27 mouse cellular contexts compared by ENCODE assay signal in genomic region chr19:41375791-41376190, GRCm38 (mm10). TPM values are rescaled to one million over a fixed set of nuclear protein-coding genes. Genes with fewer than 3 reads are reported as not detected.
DNase-seq lines count a peak whose midpoint lies in the region; ATAC-seq and TF ChIP-seq lines count a peak whose summit lies in the region.
"Had no signal": no experiment of that assay in that cellular context is flagged by ENCODE, and none has a peak within 500 bp of the region (broad histone marks: within the 10 kb centered on the region; RNA-seq: fewer than 3 reads in every experiment).

No protein-coding gene starts in this region.

- H3K4me2 ChIP-seq in hindbrain, postnatal 0 days (ENCODE audit: low read depth, low read length), result no peak overlapping the region
- no peak overlapping the region for H3K4me2 ChIP-seq in hindbrain, embryonic 14.5 days (replicated peaks)
- H3K4me2 ChIP-seq in forebrain, embryonic 13.5 days, result no peak overlapping the region
- H3K4me2 ChIP-seq: embryonic facial prominence, embryonic 13.5 days; forebrain, embryonic 12.5 days; heart, embryonic 15.5 days; hindbrain, embryonic 15.5 days; intestine, embryonic 15.5 days; limb, embryonic 15.5 days; liver, embryonic 15.5 days; lung, embryonic 15.5 days; stomach, embryonic 15.5 days had no signal

- 69% methylated on average over 21 of the region's 21 CpGs for WGBS in hindbrain, postnatal 0 days
- 82% methylated on average over 21 of the region's 21 CpGs for WGBS in hindbrain, embryonic 14.5 days
- WGBS in cerebellum, adult 2 months, result 12% methylated on average over 21 of the region's 21 CpGs
- WGBS in forebrain, embryonic 13.5 days, result 85% methylated on average over 21 of the region's 21 CpGs

- no peak overlapping the region for H3K4me3 ChIP-seq in hindbrain, postnatal 0 days (ENCODE audit: low read length)
- no peak overlapping the region for H3K4me3 ChIP-seq in hindbrain, embryonic 14.5 days (replicated peaks; ENCODE audit: low read length)
- no peak overlapping the region for H3K4me3 ChIP-seq in cerebellum, adult 2 months (replicated peaks; ENCODE audit: insufficient read depth, low read depth, low read length)
- no peak overlapping the region for H3K4me3 ChIP-seq in forebrain, embryonic 13.5 days
- H3K4me3 ChIP-seq: embryonic facial prominence, embryonic 13.5 days; erythroblast, embryonic 14.5 days; forebrain, embryonic 12.5 days; gastrocnemius, adult 2 months; heart, embryonic 15.5 days; hindbrain, embryonic 15.5 days; intestine, embryonic 15.5 days; limb, embryonic 15.5 days; liver, embryonic 15.5 days; lung, embryonic 15.5 days; stomach, embryonic 15.5 days had no signal

- no peaks in the 10 kb centered on the region for H3K9me3 ChIP-seq in hindbrain, postnatal 0 days (ENCODE audit: low read length)
- no peaks in the 10 kb centered on the region for H3K9me3 ChIP-seq in hindbrain, embryonic 14.5 days (ENCODE audit: control insufficient read depth, low read length)
- no peaks in the 10 kb centered on the region for H3K9me3 ChIP-seq in forebrain, embryonic 13.5 days (replicated peaks)
- H3K9me3 ChIP-seq: embryonic facial prominence, embryonic 13.5 days; forebrain, embryonic 12.5 days; heart, embryonic 15.5 days; hindbrain, embryonic 15.5 days; intestine, embryonic 15.5 days; limb, embryonic 15.5 days; liver, embryonic 15.5 days; lung, embryonic 15.5 days; stomach, embryonic 15.5 days had no signal

- H3K27me3 ChIP-seq in hindbrain, postnatal 0 days (ENCODE audit: insufficient read depth, low read length), result no peaks in the 10 kb centered on the region
- no peaks in the 10 kb centered on the region for H3K27me3 ChIP-seq in hindbrain, embryonic 14.5 days (ENCODE audit: control insufficient read depth, insufficient read depth, low read length)
- H3K27me3 ChIP-seq in cerebellum, adult 2 months (ENCODE audit: control insufficient read depth, insufficient read depth, low read length), result no peaks in the 10 kb centered on the region
- no peaks in the 10 kb centered on the region for H3K27me3 ChIP-seq in forebrain, embryonic 13.5 days
- H3K27me3 ChIP-seq: embryonic facial prominence, embryonic 13.5 days; forebrain, embryonic 12.5 days; heart, embryonic 15.5 days; hindbrain, embryonic 15.5 days; intestine, embryonic 15.5 days; limb, embryonic 15.5 days; liver, embryonic 15.5 days; lung, embryonic 15.5 days; stomach, embryonic 15.5 days had no signal

- no peak for TF ChIP-seq CTCF in hindbrain, postnatal 0 days (IDR thresholded peaks at IDR 0.05; ENCODE audit: low read depth)
- TF ChIP-seq CTCF in cerebellum, adult 2 months (IDR thresholded peaks at IDR 0.05; ENCODE audit: borderline replicate concordance, insufficient read depth, low read depth, low read length), result no peak

- no peaks in the 10 kb centered on the region for H3K36me3 ChIP-seq in hindbrain, postnatal 0 days (ENCODE audit: insufficient read depth, low read length)
- no peaks in the 10 kb centered on the region for H3K36me3 ChIP-seq in hindbrain, embryonic 14.5 days (replicated peaks; ENCODE audit: control insufficient read depth, insufficient read depth)
- H3K36me3 ChIP-seq in forebrain, embryonic 13.5 days (ENCODE audit: poor library complexity, severe bottlenecking), result no peaks in the 10 kb centered on the region
- H3K36me3 ChIP-seq: embryonic facial prominence, embryonic 13.5 days; forebrain, embryonic 12.5 days; heart, embryonic 15.5 days; hindbrain, embryonic 15.5 days; intestine, embryonic 15.5 days; limb, embryonic 15.5 days; lung, embryonic 15.5 days; stomach, embryonic 15.5 days had no signal

- H3K4me1 ChIP-seq in hindbrain, postnatal 0 days (ENCODE audit: insufficient read depth, low read length), result no peaks in the 10 kb centered on the region
- H3K4me1 ChIP-seq in hindbrain, embryonic 14.5 days (replicated peaks; ENCODE audit: control insufficient read depth, insufficient read depth, low read length), result no peaks in the 10 kb centered on the region
- peaks cover 6% of the 10 kb centered on the region for H3K4me1 ChIP-seq in cerebellum, adult 2 months (ENCODE audit: control insufficient read depth, insufficient read depth, low read length)
- no peaks in the 10 kb centered on the region for H3K4me1 ChIP-seq in forebrain, embryonic 13.5 days
- H3K4me1 ChIP-seq: embryonic facial prominence, embryonic 13.5 days; forebrain, embryonic 12.5 days; heart, embryonic 15.5 days; hindbrain, embryonic 15.5 days; intestine, embryonic 15.5 days; limb, embryonic 15.5 days; lung, embryonic 15.5 days; stomach, embryonic 15.5 days had no signal

- no peak for ATAC-seq in hindbrain, postnatal 0 days
- ATAC-seq in hindbrain, embryonic 14.5 days (ENCODE audit: low FRiP score), result no peak
- ATAC-seq in forebrain, embryonic 13.5 days, result no peak
- ATAC-seq: intestine, embryonic 15.5 days; midbrain, embryonic 16.5 days had no signal

- no peak overlapping the region for H3K27ac ChIP-seq in hindbrain, postnatal 0 days
- no peak overlapping the region for H3K27ac ChIP-seq in hindbrain, embryonic 14.5 days
- no peak overlapping the region for H3K27ac ChIP-seq in cerebellum, adult 2 months (ENCODE audit: insufficient read depth, low read length)
- no peak overlapping the region for H3K27ac ChIP-seq in forebrain, embryonic 13.5 days
- H3K27ac ChIP-seq: embryonic facial prominence, embryonic 13.5 days; forebrain, embryonic 12.5 days; gastrocnemius, adult 2 months; heart, embryonic 15.5 days; hindbrain, embryonic 15.5 days; intestine, embryonic 15.5 days; limb, embryonic 15.5 days; liver, embryonic 15.5 days; lung, embryonic 15.5 days; macrophage; stomach, embryonic 15.5 days had no signal

- peak; percentile 38 for DNase-seq in hindbrain, postnatal 0 days (ENCODE audit: low spot score)
- no peak for DNase-seq in hindbrain, embryonic 14.5 days (ENCODE audit: low spot score)
- DNase-seq in brain, adult 2 months (ENCODE audit: low read depth, low spot score), result peak; percentile 58
- peak; percentile 71 to 80 for DNase-seq in cerebellum, adult 2 months
- peak; percentile 79 to 84 for DNase-seq in cerebellum, postnatal 25 days
- no peak for DNase-seq in frontal cortex, postnatal 10 days (ENCODE audit: low spot score in 2 of 2)
- no peak for DNase-seq in heart, postnatal 10 days
- DNase-seq: adrenal gland, adult 8-10 months; embryo, embryonic 11 days; gastrocnemius, adult 2 months; heart, postnatal 4 days; kidney, adult 9 months; kidney, postnatal 36 days; thymus, adult 2 months had no signal

- intact Hi-C loops in heart, postnatal 10 days (cut with DNase I), result no loop called here

- no peak for TF ChIP-seq POLR2A in cerebellum, adult 2 months (IDR thresholded peaks at IDR 0.05; ENCODE audit: borderline replicate concordance, insufficient read depth, low read length)

- H3K9ac ChIP-seq in hindbrain, postnatal 0 days (replicated peaks; ENCODE audit: low read length), result no peak overlapping the region
- H3K9ac ChIP-seq in hindbrain, embryonic 14.5 days, result no peak overlapping the region
- no peak overlapping the region for H3K9ac ChIP-seq in forebrain, embryonic 13.5 days
- H3K9ac ChIP-seq: embryonic facial prominence, embryonic 13.5 days; forebrain, embryonic 12.5 days; heart, embryonic 15.5 days; hindbrain, embryonic 15.5 days; intestine, embryonic 15.5 days; limb, embryonic 15.5 days; liver, embryonic 15.5 days; lung, embryonic 15.5 days; stomach, embryonic 15.5 days had no signal

RNA-seq across cellular contexts. Expression of gene Pik3ap1, which starts 9.1 kb away (rescaled TPM):
- total RNA-seq in hindbrain, postnatal 0 days (2014; rRNA removed), result 1.1 and 1.8 TPM in 2 replicates
- 1.7 and 2.2 TPM in 2 replicates for polyA plus RNA-seq in hindbrain, postnatal 0 days (2015; fragmentation: Nextera tagmentation; extraction: Ambion mirVana)
- 1.7 and 2.2 TPM in 2 replicates for polyA plus RNA-seq in hindbrain, embryonic 14.5 days (2014; fragmentation: Nextera tagmentation; extraction: Ambion mirVana)
- 0.70 and 0.92 TPM in 2 replicates for polyA plus RNA-seq in cerebellum, adult 2 months (2012; rRNA removed)
- 0.99 and 1.1 TPM in 2 replicates for polyA plus RNA-seq in forebrain, embryonic 13.5 days (2015; fragmentation: Nextera tagmentation; extraction: Ambion mirVana)
- total RNA-seq in heart, postnatal 10 days (2021), result 1 to 10 TPM; 1.1 to 1.6 TPM

Comparison
In these comparisons a context has a peak if more than half of its experiments do, and no peak if none do; other contexts are left out.
1. DNase-seq: peak in hindbrain, postnatal 0 days (single experiment), brain, adult 2 months (single experiment), cerebellum, adult 2 months (2 of 2) and cerebellum, postnatal 25 days (2 of 2); none in hindbrain, embryonic 14.5 days (single experiment), frontal cortex, postnatal 10 days (0 of 2) and heart, postnatal 10 days (0 of 2).